Mouse (Mus musculus) megakaryocyte progenitor cell, adult 5-6 weeks (primary cell): ENCODE results near the gene Gm21992. TPM values are rescaled to one million over a fixed set of nuclear protein-coding genes. Genes with fewer than 3 reads are reported as not detected.

Experiments used
- ATAC-seq: replicated peaks from 2 replicates; pipeline ENCODE4 v1.8.0; 2016; ENCODE audit warnings: mild to moderate bottlenecking, moderate TSS enrichment, inconsistent platforms; ENCODE audit not compliant: poor library complexity
- total RNA-seq, 2 experiments: library from RNA; stranded (forward) in 1 of 2; stranded (reverse) in 1 of 2; fragments of 157-497, 149-512 nt in 1 of 2; fragments of 200-1000 nt in 1 of 2; gene quantifications; 2 replicates each; pipeline versions ENCODE4 v1.2.3 to v1.2.4; 2015 to 2017

Gene Gm21992
- total RNA-seq, 2 experiments from 2014 or later, result 18.2 to 23.5 TPM

GRCm38 (mm10) chr19:4717281-4717680 is 94.1 kb downstream of the Gm21992 start:
- ATAC-seq, result no peak

GRCm38 (mm10) chr19:4716756-4717155 is 94.7 kb downstream of the Gm21992 start:
- no peak for ATAC-seq

- no peak for ATAC-seq
These were observed 97.5 kb downstream of the Gm21992 start for GRCm38 (mm10) chr19:4713886-4714285.

- ATAC-seq, result no peak
These were observed 98.5 kb downstream of the Gm21992 start for GRCm38 (mm10) chr19:4712781-4713526.

GRCm38 (mm10) chr19:4712156-4712780 is 99.1 kb downstream of the Gm21992 start:
- ATAC-seq, result no peak

- no peak for ATAC-seq
These were observed 99.7 kb downstream of the Gm21992 start for GRCm38 (mm10) chr19:4711601-4712155.

GRCm38 (mm10) chr19:4711098-4711600 is 100.3 kb downstream of the Gm21992 start, which contains the start of gene Sptbn2:
Gene Sptbn2, plus strand, starts transcription at chr19:4711167.
- ATAC-seq, result no peak

GRCm38 (mm10) chr19:4708765-4709164 is 102.6 kb downstream of the Gm21992 start:
- ATAC-seq, result no peak

GRCm38 (mm10) chr19:4701221-4701620 is 110.2 kb downstream of the Gm21992 start:
- ATAC-seq, result peak; percentile 61

- ATAC-seq, result no peak
These were observed 110.8 kb downstream of the Gm21992 start for GRCm38 (mm10) chr19:4700656-4701055.

GRCm38 (mm10) chr19:4699821-4700220 is 111.6 kb downstream of the Gm21992 start:
- ATAC-seq, result no peak

GRCm38 (mm10) chr19:4698856-4699255 is 112.6 kb downstream of the Gm21992 start:
- no peak for ATAC-seq

- ATAC-seq, result no peak
These were observed 113.2 kb downstream of the Gm21992 start, which contains the start of gene Gm960 for GRCm38 (mm10) chr19:4698205-4698677. Gene Gm960, minus strand, starts transcription at chr19:4698668.

- ATAC-seq, result no peak
These were observed 113.7 kb downstream of the Gm21992 start for GRCm38 (mm10) chr19:4697721-4698120.

- no peak for ATAC-seq
These were observed 114.3 kb downstream of the Gm21992 start for GRCm38 (mm10) chr19:4697121-4697520.

GRCm38 (mm10) chr19:4694346-4694745 is 117.1 kb downstream of the Gm21992 start:
- no peak for ATAC-seq

Other genes starting within 250 kb of the Gm21992 start
- gene Lrfn4, start 195.9 kb downstream of the Gm21992 start, total RNA-seq (2015), result 0.95 and 1.3 TPM in 2 replicates
- gene Lrfn4, start 195.9 kb downstream of the Gm21992 start, total RNA-seq (2017), result 2.9 and 3.3 TPM in 2 replicates
- 25.7 and 26.5 TPM in 2 replicates for gene Rce1, start 186.0 kb downstream of the Gm21992 start, total RNA-seq (2015)
- 14.0 and 24.6 TPM in 2 replicates for gene Rce1, start 186.0 kb downstream of the Gm21992 start, total RNA-seq (2017)
- gene Gm960, start 112.9 kb downstream of the Gm21992 start, total RNA-seq (2015), result not detected in 2 replicates
- gene Gm960, start 112.9 kb downstream of the Gm21992 start, total RNA-seq (2017), result not detected in 2 replicates
- not detected in 2 replicates for gene Sptbn2, start 100.4 kb downstream of the Gm21992 start, total RNA-seq (2015)
- not detected in 2 replicates for gene Sptbn2, start 100.4 kb downstream of the Gm21992 start, total RNA-seq (2017)
- gene Rbm4b, start 55.1 kb downstream of the Gm21992 start, total RNA-seq (2015), result 8.5 and 12.3 TPM in 2 replicates
- 11.3 and 12.2 TPM in 2 replicates for gene Rbm4b, start 55.1 kb downstream of the Gm21992 start, total RNA-seq (2017)
- 34.2 and 37.0 TPM in 2 replicates for gene Rbm4, start 17.7 kb downstream of the Gm21992 start, total RNA-seq (2015)
- gene Rbm4, start 17.7 kb downstream of the Gm21992 start, total RNA-seq (2017), result 57.1 and 89.5 TPM in 2 replicates
- 42.7 and 45.9 TPM in 2 replicates for gene Rbm14, start within 50 bp of the Gm21992 start, total RNA-seq (2015)
- 18.9 and 20.8 TPM in 2 replicates for gene Rbm14, start within 50 bp of the Gm21992 start, total RNA-seq (2017)
- gene Ccs, start 27.7 kb upstream of the Gm21992 start, total RNA-seq (2015), result 30.0 and 30.6 TPM in 2 replicates
- 31.9 and 32.3 TPM in 2 replicates for gene Ccs, start 27.7 kb upstream of the Gm21992 start, total RNA-seq (2017)
- not detected in 2 replicates for gene Ccdc87, start 27.8 kb upstream of the Gm21992 start, total RNA-seq (2015)
- gene Ccdc87, start 27.8 kb upstream of the Gm21992 start, total RNA-seq (2017), result not detected in 2 replicates
- 2.0 and 6.8 TPM in 2 replicates for gene Ctsf, start 43.5 kb upstream of the Gm21992 start, total RNA-seq (2015)
- gene Ctsf, start 43.5 kb upstream of the Gm21992 start, total RNA-seq (2017), result 2.9 and 11.5 TPM in 2 replicates
- 0.20 TPM in 1 of 2 replicates, not detected in the other for gene Actn3, start 66.3 kb upstream of the Gm21992 start, total RNA-seq (2015)
- not detected in 2 replicates for gene Actn3, start 66.3 kb upstream of the Gm21992 start, total RNA-seq (2017)
- gene Zdhhc24, start 67.1 kb upstream of the Gm21992 start, total RNA-seq (2015), result 6.8 TPM in 2 replicates
- gene Zdhhc24, start 67.1 kb upstream of the Gm21992 start, total RNA-seq (2017), result 3.6 and 6.8 TPM in 2 replicates
- 0.59 and 0.88 TPM in 2 replicates for gene Bbs1, start 95.0 kb upstream of the Gm21992 start, total RNA-seq (2015)
- 2.2 and 3.2 TPM in 2 replicates for gene Bbs1, start 95.0 kb upstream of the Gm21992 start, total RNA-seq (2017)
- gene Dpp3, start 116.7 kb upstream of the Gm21992 start, total RNA-seq (2015), result 29.5 and 31.6 TPM in 2 replicates
- 46.3 and 47.9 TPM in 2 replicates for gene Dpp3, start 116.7 kb upstream of the Gm21992 start, total RNA-seq (2017)
- not detected in 2 replicates for gene Peli3, start 131.5 kb upstream of the Gm21992 start, total RNA-seq (2015)
- gene Peli3, start 131.5 kb upstream of the Gm21992 start, total RNA-seq (2017), result not detected in 2 replicates
- gene Mrpl11, start 150.5 kb upstream of the Gm21992 start, total RNA-seq (2015), result 32.3 and 32.4 TPM in 2 replicates
- gene Mrpl11, start 150.5 kb upstream of the Gm21992 start, total RNA-seq (2017), result 51.6 and 63.6 TPM in 2 replicates
- gene Npas4, start 178.7 kb upstream of the Gm21992 start, total RNA-seq (2015), result not detected in 2 replicates
- gene Npas4, start 178.7 kb upstream of the Gm21992 start, total RNA-seq (2017), result not detected in 2 replicates
- 3.6 and 5.2 TPM in 2 replicates for gene Slc29a2, start 212.2 kb upstream of the Gm21992 start, total RNA-seq (2015)
- 1.1 and 2.9 TPM in 2 replicates for gene Slc29a2, start 212.2 kb upstream of the Gm21992 start, total RNA-seq (2017)
- 0.99 TPM in 1 of 2 replicates, not detected in the other for gene B4gat1, start 227.2 kb upstream of the Gm21992 start, total RNA-seq (2015)
- 0.75 TPM in 1 of 2 replicates, not detected in the other for gene B4gat1, start 227.2 kb upstream of the Gm21992 start, total RNA-seq (2017)
- 6.1 and 6.4 TPM in 2 replicates for gene AC124502.3, start 227.3 kb upstream of the Gm21992 start, total RNA-seq (2015)
- 8.0 and 8.2 TPM in 2 replicates for gene AC124502.3, start 227.3 kb upstream of the Gm21992 start, total RNA-seq (2017)
- gene Brms1, start 229.7 kb upstream of the Gm21992 start, total RNA-seq (2015), result 12.8 and 19.7 TPM in 2 replicates
- 36.6 and 39.8 TPM in 2 replicates for gene Brms1, start 229.7 kb upstream of the Gm21992 start, total RNA-seq (2017)
- gene Rin1, start 238.9 kb upstream of the Gm21992 start, total RNA-seq (2015), result 0.17 and 0.22 TPM in 2 replicates
- gene Rin1, start 238.9 kb upstream of the Gm21992 start, total RNA-seq (2017), result 0.12 and 0.47 TPM in 2 replicates